Mouse (Mus musculus) kidney, adult 8-10 months (tissue): ENCODE data around the gene Tep1.
A peak's percentile ranks its signal among the peaks of the same experiment; 100 is the strongest.
"Not testable (repeated sequence)": the region's sequence is repeated elsewhere in the genome, so short reads cannot be mapped to it uniquely, and the experiment has no call there.

Experiments used
- DNase-seq, 2 experiments: peaks; one replicate each; pipeline ENCODE4 v3.0.0; 2022

The Tep1 gene

GRCm38 (mm10) chr14:50866966-50867365, 3.4 kb downstream of the Tep1 start:
- DNase-seq = no peak

GRCm38 (mm10) chr14:50865005-50865404, 5.4 kb downstream of the Tep1 start:
- not testable (repeated sequence) for DNase-seq

GRCm38 (mm10) chr14:50862641-50863040, 7.7 kb downstream of the Tep1 start:
- no peak for DNase-seq

- DNase-seq = peak in 1 of 2 experiments; percentile 16
Measured at GRCm38 (mm10) chr14:50855788-50856187, 14.6 kb downstream of the Tep1 start.

- DNase-seq = no peak
Measured at GRCm38 (mm10) chr14:50837236-50837635, 33.1 kb downstream of the Tep1 start.

GRCm38 (mm10) chr14:50834435-50834834, 35.9 kb downstream of the Tep1 start:
- no peak for DNase-seq

GRCm38 (mm10) chr14:50833964-50834363, 36.4 kb downstream of the Tep1 start:
- no peak for DNase-seq

- no peak for DNase-seq
Measured at GRCm38 (mm10) chr14:50829878-50830277, 40.5 kb downstream of the Tep1 start.

GRCm38 (mm10) chr14:50826579-50826978, 43.8 kb downstream of the Tep1 start:
- no peak for DNase-seq

- DNase-seq = no peak
Measured at GRCm38 (mm10) chr14:50824219-50824618, 46.1 kb downstream of the Tep1 start.

GRCm38 (mm10) chr14:50823240-50823639, 47.1 kb downstream of the Tep1 start:
- no peak for DNase-seq

GRCm38 (mm10) chr14:50813060-50813459, 57.3 kb downstream of the Tep1 start:
- DNase-seq = no peak

GRCm38 (mm10) chr14:50807487-50808072, 62.8 kb downstream of the Tep1 start, which contains the start of the genes Ccnb1ip1 and Parp2:
Ccnb1ip1 (minus strand) TSS chr14:50807732.
Parp2 (plus strand) TSS chr14:50807841.
- peak; percentile 97 to 98 for DNase-seq

- DNase-seq = not testable (repeated sequence)
Measured at GRCm38 (mm10) chr14:50806469-50806868, 63.9 kb downstream of the Tep1 start.

- DNase-seq = no peak
Measured at GRCm38 (mm10) chr14:50804683-50805082, 65.7 kb downstream of the Tep1 start.

- DNase-seq = peak in 1 of 2 experiments; percentile 6
Measured at GRCm38 (mm10) chr14:50802843-50803562, 67.4 kb downstream of the Tep1 start.

- no peak for DNase-seq
Measured at GRCm38 (mm10) chr14:50802441-50802840, 67.9 kb downstream of the Tep1 start.

- peak in 1 of 2 experiments; percentile 26 for DNase-seq
Measured at GRCm38 (mm10) chr14:50799502-50800259, 70.7 kb downstream of the Tep1 start.

- DNase-seq = peak in 1 of 2 experiments; percentile 7
Measured at GRCm38 (mm10) chr14:50798512-50798911, 71.8 kb downstream of the Tep1 start.

GRCm38 (mm10) chr14:50796464-50796863, 73.9 kb downstream of the Tep1 start:
- no peak for DNase-seq

GRCm38 (mm10) chr14:50795965-50796364, 74.4 kb downstream of the Tep1 start:
- DNase-seq = no peak

- no peak for DNase-seq
Measured at GRCm38 (mm10) chr14:50795261-50795935, 75.0 kb downstream of the Tep1 start.

- DNase-seq = no peak
Measured at GRCm38 (mm10) chr14:50788157-50788556, 82.2 kb downstream of the Tep1 start.
